Mouse (Mus musculus) left cerebral cortex, adult 2 months (tissue): Measurements from ENCODE around the gene Med16. TPM values are rescaled to one million over a fixed set of nuclear protein-coding genes. Genes with fewer than 3 reads are reported as not detected.

ENCODE experiments used
- DNase-seq, 2 experiments: peaks; one replicate each; pipeline ENCODE4 v3.0.0; 2021 to 2022; ENCODE audit warnings: low spot score in 2 of 2, mixed read lengths in 1 of 2; ENCODE audit errors: extremely low spot score in 1 of 2
- H3K27ac ChIP-seq: fragments of 200-600 bp; 2 replicates; pipeline ENCODE4 v1.8.1; 2022
- H3K4me3 ChIP-seq: fragments of 200-600 bp; 2 replicates; pipeline ENCODE4 v1.8.1; 2022
- CTCF ChIP-seq: fragments of 200-600 bp; IDR thresholded peaks from 2 replicates; pipeline ENCODE4 v1.8.1; 2022; ENCODE audit warnings: antibody characterized with exemption, mild to moderate bottlenecking, moderate library complexity
- intact Hi-C: fragments of 180-260 bp; cut with DNase I; formaldehyde crosslinking; loops from one replicate; pipeline ENCODE4 v1.15.1; 2025
- total RNA-seq, 2 experiments: library from RNA; stranded (reverse); gene quantifications; 2 replicates each; pipeline ENCODE4 v1.2.3; 2021

Med16 gene
- total RNA-seq, 2 experiments from 2014 or later = 55.3 to 55.5 TPM

DNA sequence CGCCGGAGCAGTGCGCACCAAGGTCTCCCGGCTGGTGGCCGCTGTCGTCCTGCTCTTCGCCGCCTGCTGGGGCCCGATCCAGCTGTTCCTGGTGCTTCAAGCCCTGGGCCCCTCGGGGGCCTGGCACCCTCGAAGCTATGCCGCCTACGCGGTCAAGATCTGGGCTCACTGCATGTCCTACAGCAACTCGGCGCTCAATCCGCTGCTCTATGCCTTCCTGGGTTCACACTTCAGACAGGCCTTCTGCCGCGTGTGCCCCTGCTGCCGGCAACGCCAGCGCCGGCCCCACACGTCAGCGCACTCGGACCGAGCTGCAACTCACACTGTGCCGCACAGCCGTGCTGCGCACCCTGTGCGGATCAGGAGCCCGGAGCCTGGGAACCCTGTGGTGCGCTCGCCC lies 12.8 kb upstream of the Med16 start:
- Histone ChIP-seq H3K4me3 (peak overlapping the region; percentile 4; the same call in 1 of the 2 replicates), H3K27ac (no peak overlapping the region)
- no peak for DNase-seq
- intact Hi-C loops = no loop called here
- TF ChIP-seq CTCF = no peak

DNA sequence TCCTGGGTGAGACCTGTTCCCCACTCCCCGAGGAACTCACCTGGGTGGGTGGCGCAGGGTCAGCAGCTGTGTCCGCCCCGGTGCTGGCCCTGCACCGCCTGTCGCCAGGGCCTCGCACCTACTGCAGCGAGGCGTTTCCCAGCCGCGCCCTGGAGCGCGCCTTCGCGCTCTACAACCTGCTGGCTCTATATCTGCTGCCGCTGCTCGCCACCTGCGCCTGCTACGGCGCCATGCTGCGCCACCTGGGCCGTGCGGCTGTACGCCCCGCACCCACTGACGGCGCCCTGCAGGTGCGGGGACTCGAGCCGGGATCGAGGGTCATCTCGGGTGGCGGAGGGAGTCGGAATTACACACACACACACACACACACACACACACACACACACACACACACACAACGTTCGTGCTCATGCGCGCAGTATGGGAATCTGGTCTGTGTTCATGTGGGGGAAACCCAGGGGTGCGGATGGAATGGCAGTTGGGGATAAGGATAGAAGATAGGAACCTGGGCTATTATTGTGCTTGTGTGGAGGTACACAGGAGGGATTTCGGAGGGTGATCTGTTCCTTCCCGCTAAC lies 12.3 kb upstream of the Med16 start, which contains the start of gene R3hdm4:
R3hdm4 (minus strand) TSS at position 251 of the 578 bp plus-strand sequence.
- TF ChIP-seq CTCF = no peak
- intact Hi-C loops = no loop called here
- Histone ChIP-seq H3K4me3 (peak within 1 kb of the TSS; percentile 11; the same call in 1 of the 2 replicates), H3K27ac (no peak within 1 kb of the TSS)
- DNase-seq = no peak

DNA sequence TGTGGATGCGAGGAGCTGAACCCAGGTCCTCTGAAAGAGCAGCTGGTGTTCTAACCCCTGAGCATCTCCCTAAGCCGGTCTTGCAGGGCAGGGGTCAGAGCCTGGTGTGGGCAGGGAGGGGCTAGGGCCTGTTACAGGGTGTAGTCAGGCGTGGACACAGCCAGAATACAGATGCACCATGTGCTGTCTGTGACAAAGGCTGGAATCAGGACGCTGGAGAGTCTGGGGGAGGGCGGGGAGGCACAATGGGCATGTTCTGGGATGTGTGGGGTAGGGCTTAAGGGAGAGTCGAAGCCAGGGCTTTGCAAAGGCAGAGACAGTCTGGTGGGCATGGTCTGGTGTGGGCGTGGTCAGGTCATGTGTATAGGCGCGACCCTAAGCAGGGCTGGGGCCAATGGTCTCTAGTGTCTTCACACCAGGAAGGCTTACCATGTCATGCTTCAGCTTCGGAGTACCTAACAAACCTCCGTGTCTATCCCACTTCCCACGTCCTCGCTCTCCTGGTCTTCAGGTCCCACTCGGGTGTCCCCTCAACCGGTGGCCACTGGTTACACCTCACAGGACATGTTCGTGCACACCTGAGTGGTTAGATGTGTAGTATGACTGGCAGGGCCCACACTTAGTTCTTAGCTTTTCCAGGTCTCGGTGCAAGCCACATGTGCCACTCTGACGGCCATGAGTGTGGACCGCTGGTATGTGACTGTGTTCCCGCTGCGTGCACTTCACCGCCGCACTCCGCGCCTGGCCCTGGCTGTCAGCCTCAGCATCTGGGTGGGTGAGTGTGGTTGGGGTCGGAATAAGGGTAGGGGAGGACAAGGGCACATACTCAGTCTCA lies 11.6 kb upstream of the Med16 start:
- Histone ChIP-seq H3K27ac (no peak overlapping the region), H3K4me3 (no peak overlapping the region)
- no peak for DNase-seq
- intact Hi-C loops = no loop called here
- TF ChIP-seq CTCF = no peak

DNA sequence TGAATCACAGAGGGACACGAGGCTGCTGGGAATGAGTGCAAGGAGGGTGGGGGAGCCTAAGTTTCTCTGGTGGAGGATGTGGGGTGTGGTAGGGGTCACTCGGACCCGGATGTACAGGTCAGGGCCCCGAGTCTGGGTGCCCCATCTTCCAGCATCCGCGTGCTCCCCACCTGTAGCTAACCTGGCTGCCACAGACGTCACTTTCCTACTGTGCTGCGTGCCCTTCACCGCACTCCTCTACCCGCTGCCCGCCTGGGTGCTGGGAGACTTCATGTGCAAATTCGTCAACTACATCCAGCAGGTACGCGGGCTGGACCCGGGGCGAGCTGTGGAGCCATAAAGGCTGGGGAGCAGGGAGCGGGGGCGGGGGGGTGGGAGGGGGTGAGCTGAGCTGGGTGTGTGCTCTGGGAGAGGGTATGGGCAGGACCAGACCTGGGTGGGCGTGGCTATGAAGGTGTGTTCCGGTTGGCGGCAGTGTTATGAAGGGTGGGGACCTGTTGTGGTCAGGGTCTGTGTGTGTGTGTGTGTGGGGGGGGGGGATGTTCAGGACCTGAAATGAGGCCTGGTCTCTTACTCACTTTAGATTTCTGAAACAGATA lies 10.6 kb upstream of the Med16 start:
- intact Hi-C loops = no loop called here
- Histone ChIP-seq H3K4me3 (peak overlapping the region; percentile 5; the same call in 1 of the 2 replicates), H3K27ac (no peak overlapping the region)
- no peak for TF ChIP-seq CTCF
- no peak for DNase-seq

DNA sequence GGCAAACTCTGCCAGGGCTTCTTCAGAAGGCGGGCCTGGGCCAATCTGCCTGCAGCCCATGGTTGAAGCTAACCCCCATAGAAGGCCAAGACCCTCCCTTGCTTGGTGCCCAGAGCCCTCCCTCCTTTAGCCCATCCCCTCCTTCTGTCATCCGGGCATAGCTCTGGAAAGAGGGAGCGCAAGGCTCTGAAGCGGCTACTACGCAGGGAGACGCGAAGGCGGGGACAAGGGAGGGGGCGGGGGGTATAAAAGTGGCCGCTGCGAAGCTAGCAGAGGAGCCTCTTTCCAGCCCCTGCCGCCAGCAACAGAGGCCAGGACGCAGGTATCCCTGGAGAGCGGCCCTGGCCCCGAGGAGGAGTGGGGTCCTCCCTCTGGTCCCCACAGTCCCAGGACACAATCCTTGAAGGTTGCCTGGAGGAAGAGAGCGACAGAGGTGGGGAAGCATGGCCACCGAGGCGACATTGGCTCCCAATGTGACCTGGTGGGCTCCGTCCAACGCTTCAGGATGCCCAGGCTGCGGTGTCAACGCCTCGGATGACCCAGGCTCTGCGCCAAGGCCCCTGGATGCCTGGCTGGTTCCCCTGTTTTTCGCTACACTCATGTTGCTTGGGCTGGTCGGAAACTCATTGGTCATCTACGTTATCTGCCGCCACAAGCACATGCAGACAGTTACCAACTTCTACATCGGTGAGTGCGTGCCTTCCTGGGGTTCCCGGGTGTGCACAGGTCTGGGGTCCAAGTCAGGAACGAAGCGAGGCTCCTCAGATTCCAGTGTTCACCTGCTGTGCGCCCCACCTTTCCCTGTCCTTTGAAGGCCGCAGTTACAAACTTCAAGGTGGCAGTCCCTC lies 9.7 kb upstream of the Med16 start:
- Histone ChIP-seq H3K27ac (peak overlapping the region; percentile 28; the same call in 1 of the 2 replicates), H3K4me3 (peak overlapping the region; percentile 33)
- no peak for DNase-seq
- no peak for TF ChIP-seq CTCF
- intact Hi-C loops = no loop called here

DNA sequence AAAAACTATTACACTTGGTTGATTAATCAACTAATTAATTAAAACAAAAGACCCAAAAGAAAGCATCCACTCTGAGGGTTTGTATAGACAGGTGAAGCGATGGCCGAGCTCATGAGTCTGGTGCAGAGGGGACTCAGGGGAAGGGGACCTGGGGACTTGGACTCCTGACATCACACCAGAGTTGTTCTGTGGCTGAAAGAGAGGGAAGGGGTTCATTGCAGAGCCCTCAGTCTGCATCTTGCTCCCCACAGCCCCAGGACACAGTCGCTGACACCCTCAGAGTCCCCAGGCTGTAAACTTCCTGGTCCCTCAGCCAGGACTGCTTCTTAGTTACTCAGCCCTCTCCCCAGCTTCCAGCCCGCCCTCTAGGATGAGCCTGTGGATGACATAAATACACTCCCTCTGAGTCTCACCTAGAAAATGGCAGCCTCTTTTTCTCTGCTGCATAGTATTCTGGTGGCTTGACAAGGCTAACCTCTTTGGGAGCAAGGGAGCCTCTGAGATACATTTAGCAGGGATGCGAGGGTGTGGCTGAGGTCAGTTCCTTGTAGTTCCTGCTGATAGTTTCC lies 8.9 kb upstream of the Med16 start:
- H3K27ac ChIP-seq = peak overlapping the region; percentile 96
- intact Hi-C loops = no loop called here

DNA sequence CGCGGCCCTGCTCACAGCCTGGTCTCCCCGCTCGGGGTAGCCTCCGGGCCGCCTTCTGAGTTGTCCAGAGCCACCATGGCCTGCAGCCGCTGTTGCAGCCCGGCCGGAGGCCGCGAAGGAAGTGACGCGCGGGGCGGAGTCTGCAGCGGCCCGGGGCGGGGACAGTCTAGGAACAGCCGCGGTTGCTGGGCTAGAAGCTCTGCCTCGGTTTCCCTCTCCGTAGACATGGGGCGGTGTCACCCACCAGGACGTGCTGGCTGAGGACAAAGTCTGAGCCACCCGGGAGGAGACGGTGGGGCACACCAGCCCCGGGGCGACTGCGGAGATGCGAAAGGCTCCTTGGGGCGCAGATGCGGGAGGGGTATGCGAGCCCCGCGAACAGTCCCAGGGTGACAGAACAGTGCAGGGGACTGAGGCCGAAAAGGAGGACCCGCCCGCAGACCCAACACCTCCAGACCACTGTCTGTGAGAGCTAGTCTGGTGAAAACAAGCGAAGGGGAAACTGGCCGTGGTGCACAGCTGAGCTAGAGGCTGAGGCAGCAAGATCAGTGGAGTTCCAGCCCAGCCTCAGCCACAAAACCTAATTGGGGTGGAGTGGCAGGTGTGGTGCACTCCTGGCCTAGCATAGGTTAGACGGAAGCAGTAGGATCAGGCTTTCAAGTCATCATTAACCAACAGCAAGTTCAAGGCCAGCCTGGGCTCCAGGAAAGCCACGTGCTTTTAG lies 8.2 kb upstream of the Med16 start, which contains the start of gene Kiss1r:
Kiss1r (plus strand) TSS at position 164 of the 724 bp plus-strand sequence.
- DNase-seq = peak; percentile 85 to 89
- Histone ChIP-seq H3K4me3 (peak within 1 kb of the TSS; percentile 61), H3K27ac (peak within 1 kb of the TSS; percentile 96)
- TF ChIP-seq CTCF = no peak
- intact Hi-C loops = no loop called here

More for the DNA sequence above, 8.9 kb upstream of the Med16 start:
- H3K4me3 ChIP-seq = peak overlapping the region; percentile 61
- TF ChIP-seq CTCF = no peak
- no peak for DNase-seq

DNA sequence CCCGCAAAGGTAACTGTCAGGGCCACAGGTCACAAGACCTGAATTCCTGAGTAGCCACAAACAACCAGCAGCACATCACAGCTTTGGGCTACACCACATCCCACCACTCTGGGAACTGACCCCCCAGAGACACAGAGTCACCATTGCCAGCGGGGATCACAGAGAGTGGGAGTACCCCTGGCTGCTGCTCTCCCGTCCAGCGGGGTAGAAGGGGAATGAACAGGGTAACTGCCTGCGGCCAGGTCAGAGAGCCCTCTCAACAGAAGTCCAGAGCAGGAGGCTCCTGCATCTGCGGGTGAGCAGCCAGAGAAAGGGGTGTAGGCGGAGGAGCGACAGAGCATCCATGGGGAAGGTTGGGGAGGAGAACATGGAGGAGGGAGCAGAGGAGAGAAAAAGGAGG lies 7.4 kb upstream of the Med16 start:
- intact Hi-C loops = no loop called here
- peak overlapping the region; percentile 96 for H3K27ac ChIP-seq
- no peak for DNase-seq
- peak overlapping the region; percentile 61 for H3K4me3 ChIP-seq
- TF ChIP-seq CTCF = no peak

DNA sequence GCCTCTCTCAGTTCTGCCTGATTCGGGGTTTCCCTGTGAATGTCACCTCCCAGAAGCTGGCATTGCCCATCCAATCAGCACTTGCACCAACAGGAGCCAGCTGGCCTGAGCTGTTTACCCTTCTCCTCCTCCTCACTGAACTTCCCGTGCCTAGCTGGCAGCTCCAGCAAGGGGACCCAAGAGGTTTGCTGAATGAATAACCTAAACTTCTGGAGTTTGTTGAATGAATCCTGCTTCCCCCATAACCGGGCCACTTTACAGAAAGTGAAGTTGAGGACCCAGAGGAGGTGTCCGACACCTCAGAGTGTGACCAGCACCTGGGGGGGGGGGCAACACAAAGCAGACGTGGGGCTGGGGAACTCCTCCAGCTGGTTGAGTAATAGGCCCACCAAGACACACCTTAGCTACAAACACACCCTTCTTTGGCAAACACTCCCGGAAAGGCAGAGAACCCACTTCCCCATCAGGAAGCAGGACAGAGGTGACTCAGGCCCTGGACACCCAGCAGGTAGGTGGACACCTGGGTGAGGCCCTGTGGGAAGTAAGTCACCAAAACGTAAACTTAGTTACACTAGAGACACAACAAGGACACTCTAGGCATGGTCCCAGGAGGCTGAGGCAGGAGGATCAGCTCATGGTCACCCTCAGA lies 6.3 kb upstream of the Med16 start:
- H3K27ac ChIP-seq = no peak overlapping the region
- no peak for DNase-seq
- intact Hi-C loops = no loop called here
- H3K4me3 ChIP-seq = peak overlapping the region; percentile 61
- no peak for TF ChIP-seq CTCF
